Mouse (Mus musculus) heart, adult 2 months (tissue): ENCODE measurements around the gene Ube2b. TPM values are rescaled to one million over a fixed set of nuclear protein-coding genes. Genes with fewer than 3 reads are reported as not detected.

Experiments
- DNase-seq, 2 experiments: peaks; one replicate each; pipeline ENCODE4 v3.0.0; 2021
- H3K27ac ChIP-seq: fragments of 200-600 bp; 2 replicates; pipeline ENCODE4 v1.8.1; 2022
- H3K27me3 ChIP-seq: fragments of 200-500 bp; 2 replicates; pipeline ENCODE4 v1.6.1; 2012; ENCODE audit warnings: mild to moderate bottlenecking, low read length, inconsistent platforms, mixed read lengths; ENCODE audit not compliant: control insufficient read depth, insufficient read depth
- H3K36me3 ChIP-seq: fragments of 200-500 bp; 2 replicates; pipeline ENCODE4 v1.6.1; 2012; ENCODE audit warnings: low read length, inconsistent platforms; ENCODE audit not compliant: control insufficient read depth, insufficient read depth
- H3K4me1 ChIP-seq: fragments of 200-500 bp; 2 replicates; pipeline ENCODE4 v1.6.1; 2011; ENCODE audit warnings: low read length; ENCODE audit not compliant: control insufficient read depth, insufficient read depth
- H3K4me3 ChIP-seq: fragments of 200-600 bp; 2 replicates; pipeline ENCODE4 v1.8.1; 2022
- H3K79me2 ChIP-seq: fragments of 200-500 bp; replicated peaks from 2 replicates; pipeline ENCODE4 v1.6.1; 2012; ENCODE audit warnings: mild to moderate bottlenecking, inconsistent platforms, low read length, moderate library complexity, mixed read lengths; ENCODE audit not compliant: control insufficient read depth, insufficient read depth
- H3K9ac ChIP-seq: fragments of 200-500 bp; 2 replicates; pipeline ENCODE4 v1.6.1; 2012; ENCODE audit warnings: low read depth, mild to moderate bottlenecking, control low read depth, inconsistent platforms, low read length, mixed read lengths
- CTCF ChIP-seq: fragments of 200-600 bp; IDR thresholded peaks from 2 replicates; pipeline ENCODE4 v1.8.1; 2022; ENCODE audit warnings: antibody characterized with exemption, mild to moderate bottlenecking, moderate library complexity
- EP300 ChIP-seq: fragments of 200-500 bp; IDR thresholded peaks from 2 replicates; pipeline ENCODE4 v1.6.1; 2011; ENCODE audit warnings: low read depth, low read length, control low read depth; ENCODE audit not compliant: insufficient read depth
- POLR2A ChIP-seq: fragments of 200-500 bp; IDR thresholded peaks from 2 replicates; pipeline ENCODE4 v1.6.1; 2011; ENCODE audit warnings: mild to moderate bottlenecking, low read depth, low read length, control low read depth; ENCODE audit not compliant: insufficient read depth
- WGBS: fragments of 180-500 bp; shearing (Covaris S2); methylation state at CpG from one replicate; pipeline ENCODE4 v1.1.7; 2018; 5-methylcytosine and 5-hydroxymethylcytosine counted together
- intact Hi-C: fragments of 180-260 bp; cut with DNase I; formaldehyde crosslinking; loops from one replicate; pipeline ENCODE4 v1.15.1; 2025
- polyA plus RNA-seq: library from polyadenylated mRNA; depleted of rRNA; stranded (reverse); fragments of >200 nt; gene quantifications from 2 replicates; pipeline ENCODE4 v1.2.3, GENCODE M21; 2012
- total RNA-seq, 2 experiments: library from RNA; stranded (reverse); gene quantifications; 2 replicates each; pipeline ENCODE4 v1.2.3; 2021

Ube2b gene
- total and polyA plus RNA-seq, 3 experiments, result 197 to 344 (median 265) TPM

- no peak overlapping the region for H3K9ac ChIP-seq
- H3K4me3 ChIP-seq, result no peak overlapping the region
- no peaks in the 10 kb centered on the region; the same call in 1 of the 2 replicates for H3K36me3 ChIP-seq
- no peaks in the 10 kb centered on the region for H3K79me2 ChIP-seq
- H3K27ac ChIP-seq, result no peak overlapping the region
- H3K27me3 ChIP-seq, result no peaks in the 10 kb centered on the region
- 71% methylated on average over 2 of the region's 2 CpGs for WGBS
- DNase-seq, result no peak
- no peaks in the 10 kb centered on the region for H3K4me1 ChIP-seq
- TF ChIP-seq EP300 (no peak), CTCF (no peak), POLR2A (no peak)
- intact Hi-C loops, result loop anchor here (10.0 kb wide), 1 partner anchor 401 kb away; the partner anchor contains the start of gene Hnrnpab
Observed at GRCm38 (mm10) chr11:52005586-52005985, 5.0 kb upstream of the Ube2b start.

GRCm38 (mm10) chr11:52003772-52004528 lies 3.4 kb upstream of the Ube2b start, which contains the start of gene Cdkl3:
TSS of gene Cdkl3 (plus strand) at chr11:52004221.
- Histone ChIP-seq H3K27ac (peak within 1 kb of the TSS; percentile 86), H3K79me2 (peaks cover 1% of the 10 kb centered on the region; the same call in 1 of the 2 replicates), H3K27me3 (no peaks in the 10 kb centered on the region), H3K4me1 (no peaks in the 10 kb centered on the region), H3K4me3 (peak within 1 kb of the TSS; percentile 78), H3K9ac (peak within 1 kb of the TSS; percentile 89), H3K36me3 (peaks cover 2% of the 10 kb centered on the region; the same call in 1 of the 2 replicates)
- no peak for TF ChIP-seq CTCF
- TF ChIP-seq EP300, result peak; percentile 70
- TF ChIP-seq POLR2A, result peak; percentile 43
- intact Hi-C loops, result loop anchor here (5.0 to 10.0 kb wide), 2 partner anchors 242 to 399 kb away; partner anchors contain the start of genes Hnrnpab, Sar1b and Sec24a
- DNase-seq, result peak; percentile 93 to 97
- WGBS, result under 1% methylated on average over 51 of the region's 51 CpGs

DNA sequence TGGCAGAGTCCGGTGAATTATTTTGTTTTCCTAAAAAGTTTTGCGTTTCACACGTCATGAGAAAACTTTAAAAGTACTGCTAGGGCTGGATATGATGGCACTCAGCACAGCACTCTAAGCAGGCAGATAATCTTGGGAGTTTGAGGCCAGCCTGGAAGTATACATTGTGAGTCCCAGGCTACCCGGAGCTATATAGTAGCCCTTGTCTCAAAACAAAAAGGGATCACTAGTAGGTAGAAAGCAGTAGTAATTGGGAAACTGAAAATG lies 2.9 kb upstream of the Ube2b start:
- intact Hi-C loops, result loop anchor here (5.0 to 10.0 kb wide), 2 partner anchors 241 to 399 kb away; partner anchors contain the start of genes Hnrnpab, Sar1b and Sec24a
- H3K79me2 ChIP-seq, result peaks cover 1% of the 10 kb centered on the region; the same call in 1 of the 2 replicates
- WGBS, result 14% methylated on average over 4 of the region's 4 CpGs

DNA sequence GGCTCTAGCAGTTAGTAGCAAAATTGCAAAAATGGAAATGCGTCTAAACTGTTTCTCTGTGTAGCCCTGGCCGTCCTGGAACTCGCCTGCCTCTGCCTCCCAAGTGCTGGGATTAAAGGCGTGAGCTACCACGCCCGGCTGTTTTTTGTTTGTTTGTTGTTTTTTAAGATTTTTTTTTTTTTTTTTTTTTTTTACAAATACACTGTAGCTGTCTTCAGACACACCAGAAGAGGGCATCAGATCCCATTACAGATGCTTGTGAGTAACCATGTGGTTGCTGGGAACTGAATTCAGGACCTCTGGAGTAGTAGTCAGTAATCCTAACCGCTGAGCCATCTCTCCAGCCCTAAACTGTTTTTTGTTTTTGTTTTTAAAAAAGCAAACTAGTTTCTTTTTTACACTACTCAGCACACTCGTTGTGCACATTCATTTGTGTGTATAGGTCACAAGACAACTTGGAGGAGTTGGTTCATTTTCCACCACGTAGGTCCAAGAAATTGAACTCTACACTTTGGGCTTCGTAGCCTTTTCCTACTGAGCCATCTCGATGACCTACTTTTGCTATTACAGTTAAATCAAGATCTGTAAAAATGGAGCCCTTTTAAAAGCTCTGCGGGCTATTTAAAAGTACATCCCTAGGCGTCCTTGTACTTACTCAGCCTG lies 2.4 kb upstream of the Ube2b start:
- no peak for DNase-seq
- no peak overlapping the region for H3K9ac ChIP-seq
- TF ChIP-seq EP300 (no peak), CTCF (0 out of 2 replicates have a peak, but pooled peaks have one; percentile 16)
- 0 out of 2 replicates have a peak, but pooled peaks cover 1% of the 10 kb centered on the region for H3K4me1 ChIP-seq
- peaks cover 1% of the 10 kb centered on the region; the same call in 1 of the 2 replicates for H3K79me2 ChIP-seq
- H3K27me3 ChIP-seq, result no peaks in the 10 kb centered on the region
- 68% methylated on average over 13 of the region's 13 CpGs for WGBS
- intact Hi-C loops, result loop anchor here (5.0 to 10.0 kb wide), 2 partner anchors 241 to 398 kb away; partner anchors contain the start of genes Hnrnpab, Sar1b and Sec24a
- peak overlapping the region; percentile 86 for H3K27ac ChIP-seq
- peak overlapping the region; percentile 78; the same call in 1 of the 2 replicates for H3K4me3 ChIP-seq
- peaks cover 11% of the 10 kb centered on the region for H3K36me3 ChIP-seq

More for the DNA sequence above, 2.9 kb upstream of the Ube2b start:
- no peak for TF ChIP-seq CTCF
- no peak for TF ChIP-seq POLR2A
- Histone ChIP-seq H3K4me1 (no peaks in the 10 kb centered on the region), H3K27me3 (no peaks in the 10 kb centered on the region), H3K4me3 (peak overlapping the region; percentile 78), H3K27ac (peak overlapping the region; percentile 86), H3K36me3 (peaks cover 6% of the 10 kb centered on the region), H3K9ac (peak overlapping the region; percentile 75)
- DNase-seq, result no peak

- Histone ChIP-seq H3K27me3 (no peaks in the 10 kb centered on the region), H3K79me2 (peaks cover 4% of the 10 kb centered on the region), H3K9ac (no peak overlapping the region), H3K4me1 (peaks cover 3% of the 10 kb centered on the region; the same call in 1 of the 2 replicates), H3K36me3 (peaks cover 22% of the 10 kb centered on the region), H3K27ac (no peak overlapping the region), H3K4me3 (no peak overlapping the region)
- DNase-seq, result no peak
- 93% methylated on average over 8 of the region's 8 CpGs for WGBS
- intact Hi-C loops, result loop anchor here (2.0 to 10.0 kb wide), 5 partner anchors 35 to 397 kb away; partner anchors contain the start of genes Cdkn2aipnl, Hnrnpab, Ppp2ca and Sar1b
- TF ChIP-seq POLR2A (no peak), EP300 (no peak), CTCF (no peak)
Observed at GRCm38 (mm10) chr11:52001861-52002260, 1.3 kb upstream of the Ube2b start.
